Mouse (Mus musculus): ENCODE measurements around the gene Kmt2b. TPM values are rescaled to one million over a fixed set of nuclear protein-coding genes. Genes with fewer than 3 reads are reported as not detected.

The Kmt2b gene
- total RNA-seq (2015) (60.9 and 78.2 TPM in 2 replicates), total RNA-seq (2017) (8.0 and 24.3 TPM in 2 replicates)

DNA sequence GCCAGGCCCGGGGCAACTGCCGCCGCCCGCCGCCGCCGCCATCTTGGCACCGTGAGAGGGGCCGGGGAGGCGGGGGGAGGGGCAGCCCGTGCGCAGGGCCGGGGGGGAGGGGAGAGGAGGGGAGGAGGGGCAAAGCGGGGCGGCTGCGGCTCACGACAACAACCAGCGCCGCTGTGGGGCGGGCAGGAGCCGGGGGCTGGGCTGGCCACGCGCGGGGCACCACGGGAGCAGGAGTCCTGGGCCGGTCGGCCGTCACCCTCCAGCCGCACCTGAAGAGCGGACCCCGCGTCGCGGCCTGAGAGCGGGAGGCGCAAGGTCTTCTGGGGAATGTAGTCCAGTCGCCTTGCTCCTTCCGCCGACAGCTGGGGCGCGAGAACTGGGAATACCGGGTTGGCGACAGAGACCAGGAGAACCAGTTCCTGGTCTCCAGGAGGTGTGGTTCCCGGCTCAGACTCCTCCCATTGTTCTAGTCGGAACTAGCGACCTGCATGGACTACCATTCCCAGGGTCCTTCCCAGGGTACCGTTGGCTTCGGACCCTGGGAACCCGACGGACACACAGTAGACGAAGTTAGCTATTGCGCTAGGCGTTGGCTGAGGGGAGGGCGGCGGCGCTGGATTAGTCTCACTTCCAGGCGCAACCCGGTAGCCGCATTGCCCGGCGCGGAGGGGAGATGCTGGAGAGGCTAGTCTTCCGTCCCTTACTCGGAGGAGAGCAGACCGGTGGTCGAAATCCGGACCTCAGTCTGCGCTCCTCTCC is at the start of gene Kmt2b:
TSS of gene Kmt2b (minus strand) at position 51 of the 759 bp plus-strand sequence.
- peak; percentile 90 for ATAC-seq (ENCODE audit: poor library complexity, severe bottlenecking)

- ATAC-seq (ENCODE audit: poor library complexity, severe bottlenecking), result no peak
These were observed 47.9 kb upstream of the Kmt2b start for GRCm38 (mm10) chr7:30636395-30636794.

DNA sequence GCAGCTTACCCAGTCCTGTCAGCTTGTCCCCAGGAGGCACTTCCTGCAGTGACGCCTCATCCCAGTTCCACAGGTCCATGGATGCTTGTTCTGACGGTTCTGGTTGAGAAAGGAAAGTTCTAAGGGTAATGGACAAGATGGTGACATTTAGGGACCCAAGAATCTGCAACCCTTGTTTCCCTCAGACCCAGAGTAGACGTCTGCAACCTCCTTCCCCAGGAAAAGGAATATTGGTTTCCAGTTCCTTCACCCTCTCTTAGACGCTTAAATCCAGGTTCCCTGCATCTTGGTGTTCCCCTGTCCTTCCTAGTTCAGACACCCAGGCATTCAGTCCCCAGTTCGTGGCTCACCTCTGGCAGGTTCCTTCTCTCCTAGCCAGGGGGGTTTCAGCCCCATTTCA is 47.2 kb upstream of the Kmt2b start, which contains the start of gene Etv2:
TSS of gene Etv2 (minus strand) at position 101 of the 400 bp plus-strand sequence.
- ATAC-seq (ENCODE audit: poor library complexity, severe bottlenecking), result no peak

DNA sequence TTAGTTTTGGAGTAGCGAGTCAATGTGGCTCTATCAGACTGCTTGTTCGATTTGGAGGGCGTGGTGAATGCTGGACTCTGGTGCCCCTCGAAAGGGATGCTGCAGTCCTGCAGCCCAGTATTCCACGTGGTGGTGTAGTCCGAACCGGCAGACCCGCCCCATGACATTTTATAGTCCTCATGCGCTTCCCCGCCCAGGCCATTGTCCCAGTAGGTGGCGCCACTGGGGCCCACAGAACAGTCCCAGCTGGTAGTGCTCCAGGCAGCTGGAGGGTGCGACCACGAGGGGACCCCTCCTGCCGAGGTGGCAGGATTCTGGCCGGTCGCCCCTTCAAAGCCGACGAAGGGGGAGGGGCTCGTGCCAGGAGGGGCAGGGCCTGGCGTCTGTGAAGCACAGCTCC is 46.1 kb upstream of the Kmt2b start:
- peak; percentile 63 for ATAC-seq (ENCODE audit: poor library complexity, severe bottlenecking)

- no peak for ATAC-seq (ENCODE audit: poor library complexity, severe bottlenecking)
These were observed 45.4 kb upstream of the Kmt2b start for GRCm38 (mm10) chr7:30633762-30634412.

GRCm38 (mm10) chr7:30629013-30629412 is 40.5 kb upstream of the Kmt2b start:
- no peak for ATAC-seq (ENCODE audit: poor library complexity, severe bottlenecking)

DNA sequence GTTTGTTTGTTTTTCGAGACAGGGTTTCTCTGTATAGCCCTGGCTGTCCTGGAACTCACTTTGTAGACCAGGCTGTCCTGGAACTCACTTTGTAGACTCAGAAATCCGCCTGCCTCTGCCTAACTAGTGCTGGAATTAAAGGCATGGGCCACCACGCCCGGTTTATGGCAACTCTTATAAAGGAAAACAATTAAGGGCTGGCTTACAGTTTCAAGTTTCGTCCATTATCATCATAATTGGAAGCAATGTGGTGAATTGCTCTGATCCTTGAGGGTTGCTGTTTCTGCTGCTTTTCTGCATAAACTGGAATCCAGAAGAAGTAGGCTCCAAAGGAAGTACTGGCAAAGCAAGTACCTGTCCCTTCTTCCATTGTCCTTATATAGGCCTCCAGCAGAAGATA is 38.1 kb upstream of the Kmt2b start:
- no peak for ATAC-seq (ENCODE audit: poor library complexity, severe bottlenecking)

- peak; percentile 100 for ATAC-seq (ENCODE audit: poor library complexity, severe bottlenecking)
These were observed 37.2 kb upstream of the Kmt2b start, which contains the start of gene Cox6b1 for GRCm38 (mm10) chr7:30625530-30626384. TSS of gene Cox6b1 (minus strand) at chr7:30626151.

DNA sequence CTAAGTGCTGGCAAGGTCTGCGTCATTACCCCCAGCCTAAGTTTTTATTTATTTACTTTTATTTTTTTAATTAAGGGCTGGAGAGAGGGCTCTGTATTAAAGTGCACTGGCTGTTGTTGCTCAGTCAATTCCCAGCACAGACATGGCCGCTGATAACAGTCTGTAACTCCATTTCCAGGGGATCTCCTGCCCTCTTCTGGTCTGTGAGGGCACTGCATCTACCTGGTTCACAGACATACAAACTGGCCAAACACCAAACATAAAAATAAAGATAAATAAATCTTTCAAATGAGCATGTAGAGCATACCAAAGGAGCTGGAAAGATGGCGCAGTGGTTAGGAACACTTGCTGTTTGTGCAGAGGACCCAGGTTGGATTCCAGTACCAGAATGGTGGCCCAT is 30.7 kb upstream of the Kmt2b start:
- ATAC-seq (ENCODE audit: poor library complexity, severe bottlenecking), result no peak

- no peak for ATAC-seq (ENCODE audit: poor library complexity, severe bottlenecking)
These were observed 30.1 kb upstream of the Kmt2b start for GRCm38 (mm10) chr7:30618658-30619057.

- ATAC-seq (ENCODE audit: poor library complexity, severe bottlenecking), result no peak
These were observed 26.7 kb upstream of the Kmt2b start for GRCm38 (mm10) chr7:30615049-30615760.

DNA sequence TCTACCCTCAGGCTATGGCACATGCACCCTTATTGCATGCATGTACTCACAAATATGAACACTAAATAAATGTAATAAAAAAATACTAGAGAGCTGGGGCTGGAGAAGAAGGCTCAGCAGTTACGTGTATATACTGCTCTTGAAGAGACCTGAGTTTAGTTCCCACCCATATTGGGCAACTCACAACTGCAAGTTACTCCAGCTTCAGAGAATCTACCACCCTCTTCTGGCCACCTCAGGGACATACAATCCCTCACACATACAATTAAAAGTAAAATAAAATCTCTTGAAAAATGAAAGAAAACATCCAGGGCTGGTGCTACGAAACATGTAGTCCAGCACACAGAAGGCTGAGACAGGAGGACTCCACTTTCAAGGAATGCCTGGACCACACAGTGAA is 25.9 kb upstream of the Kmt2b start:
- ATAC-seq (ENCODE audit: poor library complexity, severe bottlenecking), result peak; percentile 70

GRCm38 (mm10) chr7:30613529-30614112 is 25.1 kb upstream of the Kmt2b start:
- peak; percentile 83 for ATAC-seq (ENCODE audit: poor library complexity, severe bottlenecking)

DNA sequence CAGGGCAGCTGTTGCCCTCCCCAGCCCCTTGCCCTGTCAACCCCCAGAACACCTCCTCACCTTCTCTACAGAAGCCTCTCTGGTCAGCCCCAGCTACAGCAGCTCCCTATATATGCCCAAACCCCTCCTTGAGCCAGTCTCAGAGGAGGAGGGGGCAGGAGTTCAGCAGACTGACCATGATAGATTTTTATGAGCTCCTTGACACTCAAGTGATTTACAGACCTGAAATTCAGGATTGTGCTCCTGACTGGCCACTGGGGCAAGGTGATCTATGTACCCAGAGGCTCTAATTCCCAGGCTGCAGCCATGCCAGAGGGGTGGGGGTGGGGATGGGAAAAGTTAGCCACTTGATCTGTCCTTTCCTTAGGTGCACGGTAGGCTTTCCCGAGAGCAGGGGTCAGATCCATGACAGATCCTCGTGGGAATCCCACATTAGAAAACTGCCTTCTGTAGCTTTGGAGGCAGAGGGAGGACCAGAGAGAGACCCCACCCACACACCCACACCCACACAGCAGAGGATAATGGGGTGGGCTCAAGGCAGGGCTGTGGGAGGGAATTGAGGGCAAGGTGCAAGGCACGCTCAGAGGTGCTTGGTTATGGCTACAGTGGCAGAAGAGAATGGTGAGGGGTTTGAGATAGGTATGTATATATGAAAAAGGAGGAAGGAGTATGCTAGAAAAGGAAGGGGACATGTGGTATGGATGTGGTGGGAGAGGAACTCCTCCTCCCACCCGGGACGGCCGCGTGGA is 24.3 kb upstream of the Kmt2b start, which contains the start of gene Upk1a:
TSS of gene Upk1a (minus strand) at position 194 of the 749 bp plus-strand sequence.
- ATAC-seq (ENCODE audit: poor library complexity, severe bottlenecking), result no peak

DNA sequence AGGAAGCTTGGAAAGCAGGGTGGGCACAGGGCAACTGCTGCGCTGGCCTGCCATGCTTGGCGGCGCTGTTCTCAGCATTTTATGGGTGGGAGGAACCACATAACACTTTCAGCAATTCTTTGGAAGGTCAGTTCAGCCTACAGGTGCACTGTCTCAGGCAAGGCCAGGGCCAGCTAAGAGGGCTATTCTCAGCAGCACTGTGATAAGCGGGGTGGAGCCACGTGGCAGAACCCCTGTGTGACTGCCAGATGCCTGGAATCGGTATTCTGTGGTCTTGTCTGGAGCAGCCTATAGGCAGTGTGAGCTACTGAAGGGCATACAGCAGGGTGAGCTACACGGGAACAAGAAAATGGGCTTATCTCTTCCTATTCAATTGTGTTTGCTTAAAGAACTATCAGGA is 21.5 kb upstream of the Kmt2b start:
- ATAC-seq (ENCODE audit: poor library complexity, severe bottlenecking), result no peak

DNA sequence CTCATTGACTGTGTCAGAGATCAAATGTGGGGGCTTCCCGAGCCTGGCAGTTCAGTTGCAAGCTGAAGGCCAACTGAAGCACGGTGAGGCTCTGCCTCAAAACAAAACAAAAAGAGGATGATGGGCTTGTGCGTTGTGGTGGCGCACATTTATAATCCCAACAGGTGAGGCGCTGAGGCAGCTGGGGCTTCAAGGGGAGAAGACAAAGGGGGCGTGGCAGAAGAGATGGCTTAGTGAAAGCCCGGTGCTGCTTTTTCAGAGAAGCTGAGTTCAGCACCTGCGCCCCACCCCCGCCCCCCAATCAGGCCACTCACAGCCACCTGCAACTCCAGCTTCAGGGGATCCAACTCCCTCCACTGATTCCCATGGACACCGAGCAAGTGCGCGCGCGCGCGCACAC is 19.9 kb upstream of the Kmt2b start:
- ATAC-seq (ENCODE audit: poor library complexity, severe bottlenecking), result no peak

GRCm38 (mm10) chr7:30607706-30608309 is 19.3 kb upstream of the Kmt2b start:
- ATAC-seq (ENCODE audit: poor library complexity, severe bottlenecking), result peak; percentile 88

- ATAC-seq (ENCODE audit: poor library complexity, severe bottlenecking), result no peak
These were observed 16.4 kb upstream of the Kmt2b start for GRCm38 (mm10) chr7:30604944-30605343.

GRCm38 (mm10) chr7:30604424-30604823 is 15.9 kb upstream of the Kmt2b start:
- ATAC-seq (ENCODE audit: poor library complexity, severe bottlenecking), result no peak

Measured in megakaryocyte, adult 5-6 weeks (primary cell).